Comparison of ENCODE assay signal across 17 mouse cellular contexts in genomic region chr4:127552456-127553225, GRCm38 (mm10).
"Had no signal": no experiment of that assay in that cellular context is flagged by ENCODE, and none has a peak within 500 bp of the region (broad histone marks: within the 10 kb centered on the region; RNA-seq: fewer than 3 reads in every experiment).

No protein-coding gene starts in this region.

- H3K36me3 ChIP-seq: liver, embryonic 13.5 days; midbrain, embryonic 13.5 days; neural tube, embryonic 13.5 days had no signal

- H3K4me3 ChIP-seq: layer of hippocampus, adult 2 months; liver, embryonic 13.5 days; midbrain, embryonic 13.5 days; myocyte; neural tube, embryonic 13.5 days had no signal

- H3K9me3 ChIP-seq: liver, embryonic 13.5 days; midbrain, embryonic 13.5 days; neural tube, embryonic 13.5 days had no signal

- DNase-seq: kidney, adult 2 months; kidney, postnatal 25 days; layer of hippocampus, adult 9-11 months; liver, embryonic 13.5 days; lung, embryonic 14.5 days; retina, postnatal 1 day; right cerebral cortex, postnatal 25 days; spleen, adult 18-20 months; thymus, adult 18-20 months; thymus, postnatal 36 days had no signal

- H3K27me3 ChIP-seq: liver, embryonic 13.5 days; midbrain, embryonic 13.5 days; neural tube, embryonic 13.5 days had no signal

- H3K27ac ChIP-seq: kidney, postnatal 0 days; layer of hippocampus, adult 2 months; liver, embryonic 13.5 days; midbrain, embryonic 13.5 days; neural tube, embryonic 13.5 days had no signal

- H3K4me2 ChIP-seq: liver, embryonic 13.5 days; lung, embryonic 14.5 days; midbrain, embryonic 13.5 days; neural tube, embryonic 13.5 days had no signal

- H3K9ac ChIP-seq: liver, embryonic 13.5 days; lung, embryonic 14.5 days; midbrain, embryonic 13.5 days; neural tube, embryonic 13.5 days had no signal

- H3K4me1 ChIP-seq: liver, embryonic 13.5 days had no signal

- ATAC-seq: intestine, postnatal 0 days; midbrain, embryonic 13.5 days; midbrain, embryonic 16.5 days had no signal
